Mouse (Mus musculus) R1 (cell line): ENCODE results near the gene Ccdc151.

Experiments used
- DNase-seq: peaks from one replicate; pipeline ENCODE4 v3.0.0-alpha.2; 2018; ENCODE audit warnings: low read depth, low spot score

Gene Ccdc151

GRCm38 (mm10) chr9:21996178-21996867 is 6.1 kb downstream of the Ccdc151 start:
- no peak for DNase-seq

GRCm38 (mm10) chr9:21992227-21992626 is 10.2 kb downstream of the Ccdc151 start:
- no peak for DNase-seq

GRCm38 (mm10) chr9:21989230-21990110 is 13.0 kb downstream of the Ccdc151 start, which contains the start of gene Rgl3:
TSS of gene Rgl3 (minus strand) at chr9:21989446.
- no peak for DNase-seq

GRCm38 (mm10) chr9:21988421-21989101 is 13.9 kb downstream of the Ccdc151 start:
- DNase-seq: peak; percentile 24

- peak; percentile 28 for DNase-seq
Observed at GRCm38 (mm10) chr9:21987592-21988342, 14.7 kb downstream of the Ccdc151 start.

GRCm38 (mm10) chr9:21983911-21984310 is 18.5 kb downstream of the Ccdc151 start:
- DNase-seq: no peak

GRCm38 (mm10) chr9:21978398-21979128 is 23.9 kb downstream of the Ccdc151 start:
- peak; percentile 62 for DNase-seq

- DNase-seq: peak; percentile 49
Observed at GRCm38 (mm10) chr9:21977972-21978371, 24.5 kb downstream of the Ccdc151 start.

GRCm38 (mm10) chr9:21977331-21977730 is 25.1 kb downstream of the Ccdc151 start:
- no peak for DNase-seq

- no peak for DNase-seq
Observed at GRCm38 (mm10) chr9:21976626-21977175, 25.7 kb downstream of the Ccdc151 start.

GRCm38 (mm10) chr9:21969304-21969703 is 33.1 kb downstream of the Ccdc151 start:
- DNase-seq: no peak

- DNase-seq: no peak
Observed at GRCm38 (mm10) chr9:21968883-21969282, 33.6 kb downstream of the Ccdc151 start.

GRCm38 (mm10) chr9:21963417-21963816 is 39.0 kb downstream of the Ccdc151 start, which contains the start of gene Epor:
TSS of gene Epor (minus strand) at chr9:21963506.
- DNase-seq: no peak

- peak; percentile 85 for DNase-seq
Observed at GRCm38 (mm10) chr9:21962416-21963059, 39.9 kb downstream of the Ccdc151 start.

GRCm38 (mm10) chr9:21962010-21962409 is 40.4 kb downstream of the Ccdc151 start:
- DNase-seq: no peak

- DNase-seq: no peak
Observed at GRCm38 (mm10) chr9:21961366-21961980, 41.0 kb downstream of the Ccdc151 start.

GRCm38 (mm10) chr9:21960558-21961208 is 41.8 kb downstream of the Ccdc151 start:
- DNase-seq: no peak

GRCm38 (mm10) chr9:21960135-21960534 is 42.3 kb downstream of the Ccdc151 start:
- DNase-seq: no peak

GRCm38 (mm10) chr9:21959244-21959643 is 43.2 kb downstream of the Ccdc151 start:
- DNase-seq: no peak
